Mouse (Mus musculus): Measurements from ENCODE around the gene Nudt16l1.

The Nudt16l1 gene

GRCm38 (mm10) chr16:4913783-4914735 lies 24.5 kb upstream of the Nudt16l1 start:
- peak; percentile 74 to 75 for DNase-seq (ENCODE audit: low spot score in 2 of 2)

- no peak for DNase-seq (ENCODE audit: low spot score in 2 of 2)
Observed at GRCm38 (mm10) chr16:4915931-4916330, 22.6 kb upstream of the Nudt16l1 start.

GRCm38 (mm10) chr16:4916608-4917007 lies 22.0 kb upstream of the Nudt16l1 start:
- DNase-seq (ENCODE audit: low spot score in 2 of 2) = no peak

DNA sequence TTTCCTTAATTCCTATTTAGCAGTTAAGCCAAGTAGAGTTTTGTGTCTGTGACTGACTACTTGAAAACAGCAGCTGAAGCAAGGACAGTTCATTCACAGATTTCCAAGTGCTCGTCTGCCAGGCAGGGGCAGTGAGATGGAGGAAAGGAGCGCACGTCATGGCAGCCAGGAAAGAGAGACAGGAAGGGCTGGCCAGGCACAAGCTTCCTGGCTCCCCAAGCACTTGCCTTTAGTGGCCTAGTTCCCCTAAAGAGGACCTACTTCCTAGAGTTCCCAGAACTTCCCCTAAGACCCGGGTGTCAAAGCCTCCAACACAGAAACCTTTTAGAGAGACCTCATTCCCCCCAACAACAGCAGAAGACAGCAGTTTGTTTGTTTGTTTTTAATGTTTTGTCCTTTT lies 18.0 kb upstream of the Nudt16l1 start:
- DNase-seq (ENCODE audit: low spot score in 2 of 2) = no peak

- DNase-seq (ENCODE audit: low spot score in 2 of 2) = no peak
Observed at GRCm38 (mm10) chr16:4922481-4922880, 16.1 kb upstream of the Nudt16l1 start.

DNA sequence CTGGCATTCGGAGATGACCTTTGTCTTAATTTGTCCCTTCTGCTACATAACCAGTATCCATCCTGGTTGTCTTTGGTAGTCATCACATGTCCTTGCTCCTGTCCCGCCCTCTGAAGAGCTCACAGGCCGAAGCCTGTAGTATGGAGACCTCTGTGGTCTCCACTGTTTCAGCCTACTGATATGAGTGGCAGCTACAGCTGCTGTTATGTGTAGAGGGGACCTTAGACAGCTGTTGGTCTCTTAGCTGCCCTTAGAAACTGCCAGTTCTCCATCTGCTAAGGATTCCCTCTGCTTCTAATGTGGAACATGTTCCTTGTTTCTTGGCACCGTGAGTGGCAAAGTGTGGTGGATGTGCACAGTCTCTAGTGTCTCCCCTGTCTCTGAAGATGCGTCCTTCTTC lies 14.6 kb upstream of the Nudt16l1 start:
- DNase-seq (ENCODE audit: low spot score in 2 of 2) = no peak

GRCm38 (mm10) chr16:4927967-4928366 lies 10.6 kb upstream of the Nudt16l1 start:
- DNase-seq (ENCODE audit: low spot score in 2 of 2) = no peak

DNA sequence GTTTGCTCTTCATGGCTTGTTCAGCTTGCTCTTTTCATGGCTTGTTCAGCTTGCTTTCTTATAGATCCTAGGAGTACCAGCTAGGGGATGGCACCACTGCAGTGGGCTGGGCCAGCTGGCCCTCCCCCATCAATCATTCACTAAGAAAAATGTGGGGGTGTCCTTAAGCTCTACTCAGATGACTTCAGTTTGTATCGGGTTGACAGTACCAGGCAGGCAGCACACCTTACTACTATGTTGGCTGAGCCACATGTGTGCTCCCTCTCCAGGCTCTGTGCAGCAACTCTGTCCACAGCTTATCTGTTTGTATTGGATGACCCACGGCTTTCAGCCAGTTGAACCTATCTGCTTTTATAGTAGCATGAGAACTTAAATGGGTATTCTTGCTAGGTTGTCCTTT lies 10.1 kb upstream of the Nudt16l1 start:
- no peak for DNase-seq (ENCODE audit: low spot score in 2 of 2)

- DNase-seq (ENCODE audit: low spot score in 2 of 2) = no peak
Observed at GRCm38 (mm10) chr16:4932429-4932828, 6.1 kb upstream of the Nudt16l1 start.

GRCm38 (mm10) chr16:4935430-4935829 lies 3.1 kb upstream of the Nudt16l1 start:
- no peak for DNase-seq (ENCODE audit: low spot score in 2 of 2)

- DNase-seq (ENCODE audit: low spot score in 2 of 2) = no peak
Observed at GRCm38 (mm10) chr16:4935931-4936703, 2.4 kb upstream of the Nudt16l1 start.

- no peak for DNase-seq (ENCODE audit: low spot score in 2 of 2)
Observed at GRCm38 (mm10) chr16:4937351-4938190, 990 bp upstream of the Nudt16l1 start.

DNA sequence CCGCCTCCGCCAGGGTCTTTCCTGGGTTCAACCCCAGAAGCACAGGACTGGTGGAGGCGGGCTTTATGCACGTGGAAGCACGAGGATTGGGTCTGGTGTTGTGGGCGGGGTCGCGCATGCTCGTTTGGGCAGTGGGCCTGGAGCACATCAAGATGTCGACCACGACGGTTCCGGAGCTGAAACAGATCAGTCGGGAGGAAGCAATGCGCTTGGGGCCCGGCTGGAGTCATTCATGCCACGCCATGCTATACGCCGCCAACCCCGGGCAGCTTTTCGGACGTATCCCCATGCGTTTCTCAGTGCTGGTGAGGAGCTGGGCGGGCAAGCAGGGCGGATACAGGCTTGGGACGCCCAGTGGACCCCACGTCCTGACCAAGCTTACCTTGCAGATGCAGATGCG lies 428 bp downstream of the Nudt16l1 start:
- DNase-seq (ENCODE audit: low spot score in 2 of 2) = peak; percentile 94 to 96

- peak in 1 of 2 experiments; percentile 47 for DNase-seq (ENCODE audit: low spot score in 2 of 2)
Observed at GRCm38 (mm10) chr16:4939412-4939811, 851 bp downstream of the Nudt16l1 start.

GRCm38 (mm10) chr16:4940311-4940850 lies 1.8 kb downstream of the Nudt16l1 start:
- DNase-seq (ENCODE audit: low spot score in 2 of 2) = no peak

DNA sequence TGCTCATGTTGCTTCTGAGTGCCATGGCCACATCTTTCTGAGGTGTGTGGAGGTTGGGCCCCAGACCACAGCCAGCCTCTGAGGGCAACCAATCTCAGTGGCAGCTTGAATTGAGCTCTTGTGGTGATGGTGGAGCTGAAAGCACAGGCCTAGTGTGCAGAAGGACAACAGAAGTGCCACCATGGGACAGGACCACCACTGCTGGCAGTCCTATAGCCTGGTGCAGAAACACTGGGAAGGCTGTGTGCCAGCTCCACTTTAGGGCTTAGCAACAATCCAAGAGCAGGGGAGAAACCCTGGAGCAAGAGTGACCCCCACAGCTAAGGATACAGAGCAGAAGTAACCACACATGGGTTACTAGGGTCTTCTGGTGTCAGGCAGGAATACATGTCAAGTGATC lies 2.5 kb downstream of the Nudt16l1 start:
- DNase-seq (ENCODE audit: low spot score in 2 of 2) = no peak

DNA sequence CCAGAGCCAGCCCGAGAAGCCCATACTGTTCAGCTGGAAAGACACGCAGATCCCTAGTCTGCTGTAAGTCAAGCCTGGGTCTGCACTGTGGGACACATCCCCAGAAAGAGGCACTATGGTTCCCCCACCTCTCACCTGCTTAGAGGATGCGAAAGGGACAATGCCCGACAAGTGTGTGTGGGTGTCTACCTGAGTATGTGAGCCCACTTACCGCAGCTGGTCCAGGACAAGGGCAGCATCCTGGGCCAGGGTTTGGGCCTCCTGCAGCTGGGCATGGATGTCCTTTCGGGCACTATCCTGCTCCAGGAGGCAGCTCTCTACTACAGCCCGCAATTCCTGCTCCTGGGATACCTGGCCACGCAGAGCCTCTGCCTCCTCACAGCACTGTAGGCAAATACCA lies 4.3 kb downstream of the Nudt16l1 start:
- DNase-seq (ENCODE audit: low spot score in 2 of 2) = no peak

- DNase-seq (ENCODE audit: low spot score in 2 of 2) = no peak
Observed at GRCm38 (mm10) chr16:4943431-4943830, 4.9 kb downstream of the Nudt16l1 start.

GRCm38 (mm10) chr16:4945415-4945814 lies 6.9 kb downstream of the Nudt16l1 start:
- DNase-seq (ENCODE audit: low spot score in 2 of 2) = no peak

GRCm38 (mm10) chr16:4946155-4946554 lies 7.6 kb downstream of the Nudt16l1 start:
- no peak for DNase-seq (ENCODE audit: low spot score in 2 of 2)

- DNase-seq (ENCODE audit: low spot score in 2 of 2) = no peak
Observed at GRCm38 (mm10) chr16:4947378-4947777, 8.8 kb downstream of the Nudt16l1 start.

DNA sequence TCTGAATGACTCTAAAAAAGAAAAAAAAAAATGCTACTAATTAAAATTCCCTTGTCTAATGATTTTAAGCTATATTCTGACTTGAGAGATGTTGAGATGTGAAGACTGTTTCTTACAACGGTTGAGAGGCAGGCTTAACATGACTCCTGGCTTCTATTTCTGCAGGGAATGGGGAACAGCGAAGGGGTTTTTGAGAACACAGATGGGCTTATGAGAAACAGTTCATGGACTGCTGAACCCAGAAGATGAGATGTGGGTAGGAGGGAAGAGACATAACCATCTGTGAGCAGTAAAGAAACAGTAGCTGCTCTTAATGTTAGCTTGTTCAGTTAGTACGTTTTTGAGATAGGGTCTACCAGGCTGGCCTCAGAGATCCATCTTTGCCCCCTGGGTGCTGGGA lies 18.0 kb downstream of the Nudt16l1 start:
- DNase-seq (ENCODE audit: low spot score in 2 of 2) = no peak

All from frontal cortex, postnatal 10 days (tissue).